Mouse (Mus musculus) mesoderm, embryonic 11.5 days (tissue): Measurements from ENCODE around the gene Abhd15.

Source experiments
- DNase-seq: peaks from one replicate; pipeline ENCODE4 v3.0.0-alpha.2; 2012; ENCODE audit warnings: low read depth, low spot score

The Abhd15 gene

GRCm38 (mm10) chr11:77493512-77494343 lies 21.2 kb upstream of the Abhd15 start, which contains the start of gene Git1:
Gene Git1, plus strand, starts transcription at chr11:77493562.
- DNase-seq = no peak

- no peak for DNase-seq
Measured at GRCm38 (mm10) chr11:77494344-77494676, 20.6 kb upstream of the Abhd15 start.

DNA sequence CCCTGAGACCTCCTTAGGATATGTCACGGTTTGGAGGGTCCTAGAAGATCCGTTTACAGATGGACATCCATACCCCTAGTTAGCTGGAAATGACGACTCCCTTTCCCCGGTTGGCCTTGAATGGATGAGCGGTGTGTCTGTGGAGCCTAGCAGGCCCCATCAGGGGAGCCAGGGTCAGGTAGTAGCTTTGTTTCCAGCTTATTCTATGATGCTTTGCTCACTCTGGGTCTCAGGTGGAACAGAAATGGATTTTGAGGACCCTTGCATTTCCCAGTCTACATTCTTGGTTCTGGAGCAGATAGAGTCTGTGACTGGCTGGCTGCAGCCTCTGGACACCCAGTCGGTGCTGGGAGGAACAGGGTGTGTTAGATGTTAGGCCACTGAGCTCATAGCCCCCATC lies 20.1 kb upstream of the Abhd15 start:
- DNase-seq = no peak

DNA sequence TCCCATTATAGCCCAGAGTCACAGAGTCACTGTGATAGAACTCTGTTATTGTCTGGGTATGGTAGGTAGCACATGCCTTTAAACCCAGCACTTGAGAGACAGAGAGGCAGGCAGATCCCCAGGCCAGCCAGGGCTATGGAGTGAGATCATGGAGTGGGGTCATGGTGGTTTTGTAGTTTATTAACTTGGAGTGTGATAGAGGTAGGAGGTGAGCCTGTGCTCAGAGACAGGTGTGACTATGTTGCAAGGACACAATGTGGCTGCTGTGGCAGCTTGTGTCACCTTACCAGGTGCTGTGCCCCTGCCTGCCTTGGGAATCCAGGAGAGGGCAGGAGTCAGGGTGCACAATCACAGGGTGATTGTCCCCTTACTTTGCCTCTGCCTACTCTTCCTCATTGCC lies 19.4 kb upstream of the Abhd15 start:
- no peak for DNase-seq

- DNase-seq = peak; percentile 84
Measured at GRCm38 (mm10) chr11:77497341-77497756, 17.6 kb upstream of the Abhd15 start.

GRCm38 (mm10) chr11:77497851-77498250 lies 17.1 kb upstream of the Abhd15 start:
- no peak for DNase-seq

- DNase-seq = no peak
Measured at GRCm38 (mm10) chr11:77498261-77499139, 16.4 kb upstream of the Abhd15 start.

- no peak for DNase-seq
Measured at GRCm38 (mm10) chr11:77499354-77499753, 15.6 kb upstream of the Abhd15 start.

DNA sequence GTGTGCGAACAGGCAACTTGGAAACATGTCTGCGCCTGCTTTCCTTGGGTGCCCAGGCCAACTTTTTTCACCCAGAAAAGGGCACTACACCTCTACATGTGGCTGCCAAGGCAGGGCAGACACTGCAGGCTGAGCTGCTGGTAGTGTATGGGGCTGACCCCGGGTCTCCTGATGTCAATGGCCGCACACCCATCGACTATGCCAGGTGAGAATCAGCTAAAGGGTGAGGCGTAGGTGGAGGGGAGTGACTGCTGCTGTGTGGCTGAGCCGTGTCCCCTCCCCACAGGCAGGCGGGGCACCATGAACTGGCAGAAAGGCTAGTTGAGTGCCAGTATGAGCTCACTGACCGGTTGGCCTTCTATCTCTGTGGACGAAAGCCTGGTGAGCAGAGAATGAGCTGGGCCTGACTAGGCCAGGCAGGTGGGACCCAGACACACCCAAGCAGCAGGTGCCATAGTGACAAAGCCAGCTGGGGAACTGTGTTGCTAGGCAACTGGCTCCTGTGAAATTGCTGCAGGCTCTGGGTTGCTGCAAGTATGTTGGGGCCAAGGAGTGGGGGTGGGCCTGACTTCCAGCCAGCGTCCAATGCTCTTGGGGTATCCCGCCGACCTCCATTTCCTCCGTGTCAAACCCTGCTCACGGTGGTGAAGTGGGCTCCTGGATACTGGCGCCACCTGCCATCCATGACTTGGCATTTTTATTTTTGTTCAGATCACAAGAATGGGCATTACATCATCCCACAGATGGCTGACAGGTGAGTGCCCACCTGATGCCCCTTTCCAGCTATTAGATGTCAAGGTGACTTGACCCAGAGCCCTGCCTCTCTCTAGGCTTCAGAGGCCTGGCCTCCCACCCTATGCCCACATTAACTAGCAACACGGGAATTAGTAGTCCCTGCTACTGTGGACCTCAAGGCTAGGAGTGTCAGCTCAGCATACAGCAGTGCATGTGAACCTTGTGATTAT lies 14.3 kb upstream of the Abhd15 start:
- no peak for DNase-seq

DNA sequence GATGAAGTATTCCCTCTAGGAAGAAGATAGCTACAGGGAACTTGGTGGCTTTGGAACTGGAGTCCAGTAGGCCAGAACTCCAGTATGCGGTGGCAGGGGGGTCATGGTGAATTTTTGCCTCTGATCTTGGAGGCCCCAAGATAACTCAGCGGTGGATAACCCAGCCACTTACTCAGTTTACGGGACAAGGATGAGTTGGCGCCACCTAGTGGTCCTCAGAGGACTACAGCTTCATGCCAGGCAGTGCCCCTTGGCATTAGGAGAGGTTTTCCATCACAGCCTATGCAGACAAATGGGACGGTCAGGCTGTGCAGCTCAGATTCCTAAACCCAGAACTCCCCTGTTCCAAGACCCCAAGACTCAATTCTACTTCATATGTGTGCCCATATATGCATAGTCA lies 13.5 kb upstream of the Abhd15 start:
- peak; percentile 80 for DNase-seq

DNA sequence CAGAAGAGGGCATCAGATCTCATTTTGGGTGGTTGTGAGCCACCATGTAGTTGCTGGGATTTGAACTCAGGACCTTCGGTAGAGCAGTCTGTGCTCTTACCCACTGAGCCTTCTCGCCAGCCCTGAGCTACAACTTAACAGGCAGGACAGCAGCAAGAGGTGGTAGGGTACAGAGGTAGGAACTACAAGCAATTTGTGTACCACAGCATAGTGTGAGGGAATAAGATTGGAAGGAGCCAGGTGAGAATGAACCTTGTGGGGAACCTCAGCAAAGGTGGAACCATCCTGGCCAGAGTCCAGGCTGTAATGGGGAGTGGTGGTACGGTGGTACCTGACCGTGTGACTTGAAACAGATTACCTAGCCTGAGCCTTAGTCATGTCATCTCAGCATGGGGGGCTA lies 12.9 kb upstream of the Abhd15 start:
- DNase-seq = no peak

DNA sequence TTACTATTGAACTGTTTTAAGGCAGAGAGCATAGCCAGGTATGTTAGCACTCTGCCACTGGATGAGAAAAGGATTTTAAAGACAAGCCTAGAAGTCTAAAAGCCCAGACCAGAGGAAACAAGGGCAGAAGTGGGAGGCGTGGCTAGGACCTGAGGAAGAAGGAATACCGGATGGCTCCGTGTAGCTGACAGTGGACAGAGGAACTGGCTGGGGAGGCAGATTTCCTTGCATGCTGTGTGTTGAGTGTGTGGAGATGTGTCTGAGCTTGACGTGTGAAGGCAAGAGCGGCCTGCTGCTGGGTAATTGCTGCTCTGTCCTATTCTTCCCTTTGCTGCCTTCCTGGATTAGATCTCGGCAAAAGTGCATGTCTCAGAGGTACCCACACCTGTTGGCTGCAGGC lies 12.4 kb upstream of the Abhd15 start:
- no peak for DNase-seq

GRCm38 (mm10) chr11:77503511-77503910 lies 11.4 kb upstream of the Abhd15 start:
- no peak for DNase-seq

- no peak for DNase-seq
Measured at GRCm38 (mm10) chr11:77504377-77504776, 10.5 kb upstream of the Abhd15 start.

DNA sequence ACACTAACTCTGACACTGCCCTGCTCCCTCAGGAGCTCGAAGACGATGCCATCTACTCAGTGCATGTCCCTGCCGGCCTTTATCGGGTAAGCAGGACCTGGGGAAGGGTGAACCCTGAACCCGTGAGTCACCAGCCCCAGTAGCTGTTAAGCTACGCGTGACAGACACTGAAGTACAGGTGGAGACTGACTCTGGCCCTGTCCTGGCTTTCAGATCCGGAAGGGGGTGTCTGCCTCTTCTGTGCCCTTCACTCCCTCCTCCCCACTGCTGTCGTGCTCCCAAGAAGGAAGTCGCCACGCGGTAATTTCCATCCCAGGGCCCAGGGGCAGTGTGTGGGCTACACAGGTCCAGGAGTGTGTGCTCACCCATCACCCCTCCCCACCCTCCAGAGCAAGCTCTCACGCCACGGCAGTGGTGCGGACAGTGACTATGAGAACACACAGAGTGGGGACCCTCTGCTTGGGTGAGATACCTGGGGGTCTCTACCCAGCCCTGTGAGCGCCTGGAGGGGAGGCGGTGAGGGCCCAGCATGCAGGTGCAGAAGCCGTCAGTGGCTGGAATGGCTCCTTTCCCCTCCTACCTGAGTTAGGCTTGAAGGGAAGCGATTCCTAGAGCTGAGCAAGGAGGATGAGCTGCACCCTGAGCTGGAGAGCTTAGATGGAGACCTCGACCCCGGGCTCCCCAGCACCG lies 9.5 kb upstream of the Abhd15 start:
- DNase-seq = no peak

GRCm38 (mm10) chr11:77506273-77506672 lies 8.6 kb upstream of the Abhd15 start:
- DNase-seq = no peak

GRCm38 (mm10) chr11:77506941-77507340 lies 8.0 kb upstream of the Abhd15 start:
- DNase-seq = no peak

- no peak for DNase-seq
Measured at GRCm38 (mm10) chr11:77507426-77507825, 7.5 kb upstream of the Abhd15 start.

- peak; percentile 85 for DNase-seq
Measured at GRCm38 (mm10) chr11:77508068-77509021, 6.6 kb upstream of the Abhd15 start.

DNA sequence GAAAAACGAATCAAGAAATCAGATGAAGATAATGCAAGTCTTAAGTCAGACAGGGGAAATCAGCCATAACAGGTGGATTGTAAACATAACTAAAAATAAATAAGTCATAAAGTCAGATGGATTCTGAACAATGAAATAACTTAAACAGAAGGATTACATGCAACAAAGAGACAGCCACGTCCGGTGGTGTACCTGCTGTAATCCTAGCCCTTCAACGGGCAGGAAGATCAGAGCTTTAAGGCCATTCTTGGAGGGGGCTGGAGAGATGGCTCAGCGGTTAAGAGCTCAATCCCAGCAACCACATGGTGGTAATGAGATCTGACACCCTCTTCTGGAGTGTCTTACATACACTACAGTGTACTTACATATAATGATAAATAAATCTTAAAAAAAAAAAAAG lies 3.6 kb upstream of the Abhd15 start:
- no peak for DNase-seq
